Mouse (Mus musculus) CH12.LX (cell line): ENCODE measurements at regions not wholly inside any gene's neighbourhood (a gene's known extent, or its start where the extent isn't known, plus 50 kb on each side); places are given as distances from the start of the nearest gene placed in this dataset.

ENCODE experiments used
- DNase-seq: peaks from one replicate; pipeline ENCODE4 v3.0.0-alpha.2; 2013; ENCODE audit errors: extremely low read depth
- H3K27ac ChIP-seq: 2 replicates; pipeline ENCODE4 v1.5.1; 2012; ENCODE audit warnings: low read depth, mild to moderate bottlenecking, control low read depth, moderate library complexity; ENCODE audit not compliant: insufficient read depth
- H3K27me3 ChIP-seq: replicated peaks from 2 replicates; pipeline ENCODE3; 2012; ENCODE audit warnings: inconsistent platforms
- H3K36me3 ChIP-seq, 2 experiments: replicated peaks in 1 of 2; 2 replicates each; pipeline versions ENCODE3 to v1.6.1; 2012; ENCODE audit warnings: inconsistent platforms in 1 of 2, low read length in 1 of 2, mild to moderate bottlenecking in 1 of 2, mixed read lengths in 1 of 2, moderate library complexity in 1 of 2; ENCODE audit not compliant: control insufficient read depth in 1 of 2, insufficient read depth in 1 of 2
- H3K4me1 ChIP-seq, 2 experiments: 2 replicates each; pipeline ENCODE4 v1.6.1; 2012; ENCODE audit warnings: inconsistent platforms in 1 of 2, moderate library complexity in 1 of 2; ENCODE audit not compliant: insufficient read depth in 2 of 2, control insufficient read depth in 1 of 2
- H3K4me2 ChIP-seq: 2 replicates; pipeline ENCODE4 v1.6.1; 2012; ENCODE audit warnings: low read depth, mild to moderate bottlenecking, control low read depth; ENCODE audit not compliant: poor library complexity, insufficient read depth, severe bottlenecking
- H3K4me3 ChIP-seq, 3 experiments: fragments of 150-350 bp in 1 of 3; sonication (generic) in 1 of 3; replicated peaks in 1 of 3; 2 replicates each; pipeline versions ENCODE3 to v1.5.1; 2011 to 2012; ENCODE audit warnings: low read depth in 2 of 3, low read length in 2 of 3, mild to moderate bottlenecking in 2 of 3, moderate library complexity in 2 of 3, control low read depth in 1 of 3, improper control_type of control experiment in 1 of 3, inconsistent platforms in 1 of 3, mixed read lengths in 1 of 3; ENCODE audit not compliant: poor library complexity in 1 of 3
- H3K79me2 ChIP-seq: replicated peaks from 2 replicates; pipeline ENCODE4 v1.6.1; 2012; ENCODE audit warnings: mild to moderate bottlenecking, moderate library complexity; ENCODE audit not compliant: control insufficient read depth, poor library complexity, insufficient read depth, severe bottlenecking; ENCODE audit errors: extremely low read depth
- H3K9ac ChIP-seq: 2 replicates; pipeline ENCODE4 v1.6.1; 2012; ENCODE audit warnings: low read depth, mild to moderate bottlenecking, control low read depth, moderate library complexity; ENCODE audit not compliant: insufficient read depth
- H3K9me3 ChIP-seq: replicated peaks from 2 replicates; pipeline ENCODE3; 2012; ENCODE audit warnings: low read length, inconsistent platforms, mixed read lengths
- BHLHE40 ChIP-seq: IDR thresholded peaks from 2 replicates; pipeline ENCODE4 v1.6.1; 2011; ENCODE audit warnings: mild to moderate bottlenecking, low read depth, low read length, improper control_type of control experiment
- CHD1 ChIP-seq: IDR thresholded peaks from 2 replicates; pipeline ENCODE4 v1.6.1; 2012; ENCODE audit warnings: low read depth, low read length, improper control_type of control experiment, inconsistent platforms
- CHD2 ChIP-seq: IDR thresholded peaks from 2 replicates; pipeline ENCODE4 v1.6.1; 2011; ENCODE audit warnings: low read length, improper control_type of control experiment
- CTCF ChIP-seq, 2 experiments: IDR thresholded peaks in 1 of 2; conservative IDR thresholded peaks in 1 of 2; 2 replicates each; pipeline ENCODE4 v1.5.1; 2011 to 2012; ENCODE audit warnings: low read depth in 2 of 2, low read length in 2 of 2, improper control_type of control experiment in 1 of 2, inconsistent platforms in 1 of 2, mild to moderate bottlenecking in 1 of 2, moderate library complexity in 1 of 2
- E2F4 ChIP-seq: IDR thresholded peaks from 2 replicates; pipeline ENCODE4 v1.6.1; 2011; ENCODE audit warnings: low read depth, low read length, improper control_type of control experiment; ENCODE audit not compliant: insufficient replicate concordance
- ELF1 ChIP-seq: IDR thresholded peaks from 2 replicates; pipeline ENCODE4 v1.6.1; 2014; ENCODE audit warnings: low read depth, mild to moderate bottlenecking, inconsistent platforms, low read length, improper control_type of control experiment
- EP300 ChIP-seq: IDR thresholded peaks from 2 replicates; pipeline ENCODE4 v1.6.1; 2011; ENCODE audit warnings: low read length, improper control_type of control experiment
- ETS1 ChIP-seq: conservative IDR thresholded peaks from 2 replicates; pipeline ENCODE4 v1.6.1; 2012; ENCODE audit warnings: low read depth, mild to moderate bottlenecking, inconsistent platforms, low read length, improper control_type of control experiment, moderate library complexity
- GABPA ChIP-seq: IDR thresholded peaks from 2 replicates; pipeline ENCODE4 v1.6.1; 2012; ENCODE audit warnings: low read depth, low read length, improper control_type of control experiment, inconsistent platforms; ENCODE audit not compliant: insufficient replicate concordance
- HCFC1 ChIP-seq: IDR thresholded peaks from 2 replicates; pipeline ENCODE4 v1.6.1; 2012; ENCODE audit warnings: low read depth, mild to moderate bottlenecking, inconsistent platforms, low read length, improper control_type of control experiment
- IRF4 ChIP-seq: IDR thresholded peaks from 2 replicates; pipeline ENCODE4 v1.6.1; 2014; ENCODE audit warnings: low read depth, mild to moderate bottlenecking, inconsistent platforms, low read length, improper control_type of control experiment
- JUN ChIP-seq: IDR thresholded peaks from 2 replicates; pipeline ENCODE4 v1.6.1; 2011; ENCODE audit warnings: low read depth, mild to moderate bottlenecking, low read length, improper control_type of control experiment, moderate library complexity; ENCODE audit not compliant: insufficient read depth
- JUND ChIP-seq: conservative IDR thresholded peaks from 2 replicates; pipeline ENCODE4 v1.6.1; 2011; ENCODE audit warnings: low read depth, low read length, improper control_type of control experiment
- KAT2A ChIP-seq: IDR thresholded peaks from 2 replicates; pipeline ENCODE4 v1.6.1; 2012; ENCODE audit warnings: low read length, improper control_type of control experiment, inconsistent platforms; ENCODE audit not compliant: insufficient replicate concordance
- MAFK ChIP-seq: IDR thresholded peaks from 2 replicates; pipeline ENCODE4 v1.6.1; 2011; ENCODE audit warnings: low read length, improper control_type of control experiment; ENCODE audit not compliant: insufficient replicate concordance
- MAX ChIP-seq: IDR thresholded peaks from 2 replicates; pipeline ENCODE4 v1.6.1; 2011; ENCODE audit warnings: low read length, improper control_type of control experiment
- MAZ ChIP-seq: IDR thresholded peaks from 2 replicates; pipeline ENCODE4 v1.6.1; 2012; ENCODE audit warnings: low read depth, mild to moderate bottlenecking, inconsistent platforms, low read length, improper control_type of control experiment, moderate library complexity
- MEF2A ChIP-seq: IDR thresholded peaks from 2 replicates; pipeline ENCODE4 v1.6.1; 2014; ENCODE audit warnings: low read depth, mild to moderate bottlenecking, inconsistent platforms, low read length, improper control_type of control experiment, borderline replicate concordance
- MXI1 ChIP-seq: IDR thresholded peaks from 2 replicates; pipeline ENCODE4 v1.6.1; 2011; ENCODE audit warnings: mild to moderate bottlenecking, low read depth, low read length, improper control_type of control experiment
- MYC ChIP-seq: IDR thresholded peaks from 2 replicates; pipeline ENCODE4 v1.6.1; 2011; ENCODE audit warnings: low read depth, mild to moderate bottlenecking, improper control_type of control experiment, low read length
- NELFE ChIP-seq: IDR thresholded peaks from 2 replicates; pipeline ENCODE4 v1.6.1; 2011; ENCODE audit warnings: low read depth, low read length, improper control_type of control experiment
- NRF1 ChIP-seq: IDR thresholded peaks from 2 replicates; pipeline ENCODE4 v1.6.1; 2014; ENCODE audit warnings: low read depth, mild to moderate bottlenecking, inconsistent platforms, low read length, improper control_type of control experiment, moderate library complexity
- PAX5 ChIP-seq: IDR thresholded peaks from 2 replicates; pipeline ENCODE4 v1.6.1; 2012; ENCODE audit warnings: low read length, inconsistent platforms, mixed read lengths
- POLR2A ChIP-seq: IDR thresholded peaks from 2 replicates; pipeline ENCODE4 v1.6.1; 2011; ENCODE audit warnings: low read depth, mild to moderate bottlenecking, improper control_type of control experiment, low read length
- POLR2AphosphoS2 ChIP-seq: IDR thresholded peaks from 2 replicates; pipeline ENCODE4 v1.6.1; 2011; ENCODE audit warnings: low read depth, low read length, improper control_type of control experiment
- RAD21 ChIP-seq: IDR thresholded peaks from 2 replicates; pipeline ENCODE4 v1.6.1; 2011; ENCODE audit warnings: low read depth, mild to moderate bottlenecking, low read length, improper control_type of control experiment, moderate library complexity
- RCOR1 ChIP-seq: conservative IDR thresholded peaks from 2 replicates; pipeline ENCODE4 v1.6.1; 2012; ENCODE audit warnings: low read depth, mild to moderate bottlenecking, inconsistent platforms, low read length, improper control_type of control experiment
- SIN3A ChIP-seq: IDR thresholded peaks from 2 replicates; pipeline ENCODE4 v1.6.1; 2012; ENCODE audit warnings: low read length, improper control_type of control experiment, inconsistent platforms
- SMC3 ChIP-seq: IDR thresholded peaks from 2 replicates; pipeline ENCODE4 v1.6.1; 2011; ENCODE audit warnings: low read depth, low read length, improper control_type of control experiment
- TBP ChIP-seq: conservative IDR thresholded peaks from 2 replicates; pipeline ENCODE4 v1.6.1; 2011; ENCODE audit warnings: low read depth, low read length, improper control_type of control experiment
- TCF12 ChIP-seq: IDR thresholded peaks from 2 replicates; pipeline ENCODE4 v1.6.1; 2014; ENCODE audit warnings: low read depth, mild to moderate bottlenecking, inconsistent platforms, low read length, improper control_type of control experiment
- UBTF ChIP-seq: IDR thresholded peaks from 2 replicates; pipeline ENCODE4 v1.6.1; 2012; ENCODE audit warnings: low read depth, mild to moderate bottlenecking, inconsistent platforms, low read length, improper control_type of control experiment, moderate library complexity
- USF1 ChIP-seq: IDR thresholded peaks from 2 replicates; pipeline ENCODE4 v1.6.1; 2014; ENCODE audit warnings: low read depth, mild to moderate bottlenecking, inconsistent platforms, low read length, improper control_type of control experiment
- USF2 ChIP-seq: conservative IDR thresholded peaks from 2 replicates; pipeline ENCODE4 v1.6.1; 2011; ENCODE audit warnings: low read depth, low read length, improper control_type of control experiment
- ZC3H11A ChIP-seq: IDR thresholded peaks from 2 replicates; pipeline ENCODE4 v1.6.1; 2012; ENCODE audit warnings: low read depth, mild to moderate bottlenecking, inconsistent platforms, low read length, improper control_type of control experiment
- ZKSCAN1 ChIP-seq: IDR thresholded peaks from 2 replicates; pipeline ENCODE4 v1.6.1; 2012; ENCODE audit warnings: low read depth, inconsistent platforms, low read length, improper control_type of control experiment, borderline replicate concordance
- ZMIZ1 ChIP-seq: IDR thresholded peaks from 2 replicates; pipeline ENCODE4 v1.6.1; 2012; ENCODE audit warnings: low read depth, mild to moderate bottlenecking, inconsistent platforms, low read length, improper control_type of control experiment
- ZNF384 ChIP-seq: IDR thresholded peaks from 2 replicates; pipeline ENCODE4 v1.6.1; 2012; ENCODE audit warnings: low read depth, low read length, improper control_type of control experiment, inconsistent platforms
- dilution Hi-C: fragments of 300-500 bp; cut with MboI; formaldehyde crosslinking; loops from 2 replicates; pipeline ENCODE4 v1.14.3; 2020; ENCODE audit warnings: low sequenced_read_pairs; ENCODE audit not compliant: extremely low pct_unique_long_range_greater_than_20kb, extremely low pct_ligation_motif_present
- in situ Hi-C: fragments of 300-500 bp; cut with MboI; formaldehyde crosslinking; loops from 3 replicates; pipeline ENCODE4 v1.14.3; 2019; ENCODE audit warnings: low sequenced_read_pairs, low pct_ligation_motif_present, low pct_unique_long_range_greater_than_20kb, mixed read lengths

DNA sequence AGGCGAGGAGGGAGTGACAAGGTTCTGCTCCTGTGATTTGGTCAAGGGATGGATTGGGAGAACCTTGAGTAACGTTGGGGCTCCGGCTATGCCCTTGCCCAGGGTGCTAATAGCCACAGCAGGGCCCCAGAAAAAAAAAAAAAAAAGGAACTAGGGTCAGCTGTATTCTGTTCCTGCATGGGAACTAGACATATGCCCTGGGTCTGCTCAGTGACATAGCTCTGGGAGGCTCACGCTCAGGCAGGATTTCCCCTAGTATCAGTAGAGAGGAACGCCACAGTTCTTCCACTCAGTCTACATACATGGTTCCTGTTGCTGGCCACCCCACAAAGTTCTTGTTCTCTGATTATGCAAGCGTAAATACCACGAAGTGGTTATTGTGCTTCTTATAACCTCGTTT, 114.8 kb upstream of the Tet2 start:
- in situ Hi-C loops = no loop called here
- H3K27me3 ChIP-seq = no peaks in the 10 kb centered on the region
- TF ChIP-seq E2F4 = no peak
- peak; percentile 76; the same call in 1 of the 2 replicates for TF ChIP-seq POLR2AphosphoS2
- no peak for TF ChIP-seq GABPA
- TF ChIP-seq KAT2A = no peak
- TF ChIP-seq USF1 = no peak
- no peak for TF ChIP-seq PAX5
- peak; percentile 90 for TF ChIP-seq MYC
- peak; percentile 59 for TF ChIP-seq MAX
- TF ChIP-seq TCF12 = peak; percentile 95
- TF ChIP-seq MXI1 = peak; percentile 80
- TF ChIP-seq JUND = peak; percentile 76; the same call in 1 of the 2 replicates
- TF ChIP-seq ZKSCAN1 = no peak; the same call in 1 of the 2 replicates
- no peak for TF ChIP-seq CTCF (conservative IDR thresholded peaks at IDR 0.05 in 1 of 2, IDR thresholded peaks at IDR 0.05 in 1 of 2; ENCODE audit: low read depth in 2 of 2, low read length in 2 of 2)
- no peak for TF ChIP-seq USF2
- TF ChIP-seq HCFC1 = peak; percentile 47
- TF ChIP-seq TBP = no peak; the same call in 1 of the 2 replicates
- peak; percentile 32; the same call in 1 of the 2 replicates for TF ChIP-seq POLR2A
- TF ChIP-seq SMC3 = peak; percentile 37
- TF ChIP-seq ELF1 = peak; percentile 71; the same call in 1 of the 2 replicates
- peak; percentile 81 for TF ChIP-seq UBTF
- TF ChIP-seq IRF4 = peak; percentile 95
- TF ChIP-seq RCOR1 = peak; percentile 80; the same call in 1 of the 2 replicates
- peak; percentile 49 for TF ChIP-seq NRF1
- peak; percentile 87 for TF ChIP-seq MEF2A
- 0 out of 2 replicates have a peak, but pooled peaks have one; percentile 12 for TF ChIP-seq NELFE
- peak; percentile 46; the same call in 1 of the 2 replicates for TF ChIP-seq JUN
- peak; percentile 68; the same call in 1 of the 2 replicates for TF ChIP-seq MAFK
- TF ChIP-seq ZMIZ1 = 0 out of 2 replicates have a peak, but pooled peaks have one; percentile 49
- TF ChIP-seq ZC3H11A = no peak
- peak; percentile 94 for TF ChIP-seq BHLHE40
- peak; percentile 87 for TF ChIP-seq MAZ
- peak; percentile 88; the same call in 1 of the 2 replicates for TF ChIP-seq CHD1
- TF ChIP-seq ETS1 = peak; percentile 100
- TF ChIP-seq RAD21 = peak; percentile 15
- TF ChIP-seq CHD2 = peak; percentile 81
- TF ChIP-seq SIN3A = peak; percentile 84; the same call in 1 of the 2 replicates
- TF ChIP-seq EP300 = peak; percentile 91
- TF ChIP-seq ZNF384 = peak; percentile 100
- TF ChIP-seq, all 38 proteins: peak for 28

More for the DNA sequence above, 114.8 kb upstream of the Tet2 start:
- peak overlapping the region; percentile 32 for H3K4me2 ChIP-seq
- peak; percentile 89 for DNase-seq
- no peaks in the 10 kb centered on the region for H3K36me3 ChIP-seq
- peaks cover 5% of the 10 kb centered on the region for H3K9me3 ChIP-seq
- dilution Hi-C loops = no loop called here
- peaks cover 16 to 41% of the 10 kb centered on the region in 2 experiments for H3K4me1 ChIP-seq
- H3K79me2 ChIP-seq = no peaks in the 10 kb centered on the region
- H3K27ac ChIP-seq = peak overlapping the region; percentile 71
- H3K4me3 ChIP-seq = no peak overlapping the region
- 0 out of 2 replicates have a peak overlapping the region, but pooled peaks have one; percentile 1 for H3K9ac ChIP-seq
